Mouse (Mus musculus) heart, embryonic 13.5 days (tissue): ENCODE data around the gene Olfr479. TPM values are rescaled to one million over a fixed set of nuclear protein-coding genes. Genes with fewer than 3 reads are reported as not detected.
"Not testable (repeated sequence)": the region's sequence is repeated elsewhere in the genome, so short reads cannot be mapped to it uniquely, and the experiment has no call there.

Experiments
- ATAC-seq: fragments of 200-750 bp; cut with Nextera tagmentation; 2 replicates; pipeline ENCODE4 v1.8.0; 2017; ENCODE audit warnings: moderate TSS enrichment; ENCODE audit not compliant: insufficient number of reproducible peaks, low FRiP score, low TSS enrichment; ENCODE audit errors: extremely low read depth
- H3K27ac ChIP-seq: fragments of 300-500 bp; sonication (generic); replicated peaks from 2 replicates; pipeline ENCODE4 v1.5.1; 2015; ENCODE audit warnings: moderate library complexity, mild to moderate bottlenecking, inconsistent platforms
- H3K27me3 ChIP-seq: fragments of 300-500 bp; sonication (generic); replicated peaks from 2 replicates; pipeline ENCODE4 v1.6.1; 2015; ENCODE audit warnings: mild to moderate bottlenecking, inconsistent platforms
- H3K36me3 ChIP-seq: fragments of 300-500 bp; sonication (generic); 2 replicates; pipeline ENCODE4 v1.6.1; 2015; ENCODE audit warnings: mild to moderate bottlenecking, inconsistent platforms
- H3K4me1 ChIP-seq: fragments of 300-500 bp; sonication (generic); 2 replicates; pipeline ENCODE4 v1.6.1; 2015; ENCODE audit warnings: inconsistent platforms
- H3K4me2 ChIP-seq: fragments of 300-500 bp; sonication (generic); 2 replicates; pipeline ENCODE4 v1.6.1; 2015; ENCODE audit warnings: inconsistent platforms, mild to moderate bottlenecking, moderate library complexity
- H3K4me3 ChIP-seq: fragments of 300-500 bp; sonication (generic); 2 replicates; pipeline ENCODE4 v1.5.1; 2015; ENCODE audit warnings: moderate library complexity, mild to moderate bottlenecking, inconsistent platforms
- H3K9ac ChIP-seq: fragments of 300-500 bp; sonication (generic); 2 replicates; pipeline ENCODE4 v1.6.1; 2015; ENCODE audit warnings: inconsistent platforms, mild to moderate bottlenecking, moderate library complexity
- H3K9me3 ChIP-seq: fragments of 300-500 bp; sonication (generic); 2 replicates; pipeline ENCODE4 v1.6.1; 2016; ENCODE audit warnings: inconsistent platforms
- WGBS: fragments of 180-500 bp; shearing (Covaris S2); methylation state at CpG from one replicate; pipeline ENCODE4 v1.1.7; 2015; ENCODE audit warnings: mixed read lengths; 5-methylcytosine and 5-hydroxymethylcytosine counted together
- polyA plus RNA-seq: library from polyadenylated mRNA; unstranded; fragments of >200 nt; fragmentation: Nextera tagmentation; extraction: Ambion mirVana; gene quantifications from 2 replicates; pipeline ENCODE4 v1.2.1, GENCODE M21; 2015

Gene Olfr479
- polyA plus RNA-seq = not detected in 2 replicates

- Histone ChIP-seq H3K4me2 (no peak within 1 kb of the TSS), H3K9ac (no peak within 1 kb of the TSS), H3K4me1 (no peaks in the 10 kb centered on the region), H3K27ac (no peak within 1 kb of the TSS), H3K9me3 (no peaks in the 10 kb centered on the region), H3K4me3 (no peak within 1 kb of the TSS), H3K27me3 (no peaks in the 10 kb centered on the region), H3K36me3 (no peaks in the 10 kb centered on the region)
- WGBS = 75% methylated on average over 2 of the region's 2 CpGs
- no peak for ATAC-seq
Measured at GRCm38 (mm10) chr7:108050393-108050792, at the start of gene Olfr479. TSS of gene Olfr479 (plus strand) at chr7:108050693.

GRCm38 (mm10) chr7:108014256-108014655 lies 36.2 kb upstream of the Olfr479 start:
- H3K27me3 ChIP-seq, H3K36me3 ChIP-seq, H3K4me3 ChIP-seq, ATAC-seq, H3K9ac ChIP-seq, H3K27ac ChIP-seq, H3K9me3 ChIP-seq, H3K4me2 ChIP-seq, H3K4me1 ChIP-seq: not testable (repeated sequence)

- no peak within 1 kb of the TSS for H3K4me2 ChIP-seq
- no peak for ATAC-seq
- no peaks in the 10 kb centered on the region for H3K27me3 ChIP-seq
- H3K9me3 ChIP-seq = peaks cover 12% of the 10 kb centered on the region
- H3K4me3 ChIP-seq = no peak within 1 kb of the TSS
- no peak within 1 kb of the TSS for H3K9ac ChIP-seq
- H3K4me1 ChIP-seq = no peaks in the 10 kb centered on the region
- no peaks in the 10 kb centered on the region for H3K36me3 ChIP-seq
- no peak within 1 kb of the TSS for H3K27ac ChIP-seq
- WGBS = 60% methylated on average over 3 of the region's 3 CpGs
Measured at GRCm38 (mm10) chr7:108033889-108034288, 16.6 kb upstream of the Olfr479 start, which contains the start of gene Olfr478. TSS of gene Olfr478 (minus strand) at chr7:108033989.

GRCm38 (mm10) chr7:108067246-108067645 lies 16.8 kb downstream of the Olfr479 start, which contains the start of gene Olfr480:
TSS of gene Olfr480 (minus strand) at chr7:108067346.
- no peak within 1 kb of the TSS for H3K9ac ChIP-seq
- peaks cover 11% of the 10 kb centered on the region for H3K9me3 ChIP-seq
- 60% methylated on average over 1 of the region's 1 CpGs for WGBS
- H3K4me2 ChIP-seq = no peak within 1 kb of the TSS
- H3K27me3 ChIP-seq = no peaks in the 10 kb centered on the region
- H3K36me3 ChIP-seq = no peaks in the 10 kb centered on the region
- H3K27ac ChIP-seq = no peak within 1 kb of the TSS
- no peak for ATAC-seq
- no peak within 1 kb of the TSS for H3K4me3 ChIP-seq
- H3K4me1 ChIP-seq = no peaks in the 10 kb centered on the region

- ATAC-seq = no peak
- Histone ChIP-seq H3K4me3 (no peak within 1 kb of the TSS), H3K9ac (no peak within 1 kb of the TSS), H3K27me3 (no peaks in the 10 kb centered on the region), H3K4me1 (no peaks in the 10 kb centered on the region), H3K27ac (no peak within 1 kb of the TSS), H3K9me3 (peaks cover 4% of the 10 kb centered on the region; the same call in 1 of the 2 replicates), H3K36me3 (no peaks in the 10 kb centered on the region), H3K4me2 (no peak within 1 kb of the TSS)
Measured at GRCm38 (mm10) chr7:108079555-108079954, 29.1 kb downstream of the Olfr479 start, which contains the start of gene Olfr481. TSS of gene Olfr481 (plus strand) at chr7:108079855.

GRCm38 (mm10) chr7:108097486-108097885 lies 47.0 kb downstream of the Olfr479 start, which contains the start of gene Olfr482:
TSS of gene Olfr482 (minus strand) at chr7:108097586.
- Histone ChIP-seq H3K36me3 (no peaks in the 10 kb centered on the region), H3K9me3 (no peaks in the 10 kb centered on the region), H3K27me3 (no peaks in the 10 kb centered on the region), H3K4me2 (no peak within 1 kb of the TSS), H3K4me1 (no peaks in the 10 kb centered on the region), H3K9ac (no peak within 1 kb of the TSS), H3K4me3 (no peak within 1 kb of the TSS), H3K27ac (no peak within 1 kb of the TSS)
- ATAC-seq = no peak
- whole genome bisulfite sequencing = 64% methylated on average over 1 of the region's 1 CpGs

- H3K4me2 ChIP-seq = no peak within 1 kb of the TSS
- H3K9me3 ChIP-seq = no peaks in the 10 kb centered on the region
- no peaks in the 10 kb centered on the region for H3K27me3 ChIP-seq
- no peaks in the 10 kb centered on the region for H3K36me3 ChIP-seq
- H3K9ac ChIP-seq = no peak within 1 kb of the TSS
- H3K4me1 ChIP-seq = no peaks in the 10 kb centered on the region
- ATAC-seq = no peak
- WGBS = 67% methylated on average over 1 of the region's 1 CpGs
- H3K4me3 ChIP-seq = no peak within 1 kb of the TSS
- no peak within 1 kb of the TSS for H3K27ac ChIP-seq
Measured at GRCm38 (mm10) chr7:108100549-108100948, 50.1 kb downstream of the Olfr479 start, which contains the start of gene Olfr483. TSS of gene Olfr483 (plus strand) at chr7:108100849.

Other genes with a start within 250 kb of the Olfr479 start
- gene Ovch2, start 249.5 kb upstream of the Olfr479 start, polyA plus RNA-seq = not detected in 2 replicates
- not detected in 2 replicates for gene Olfr467, start 238.4 kb upstream of the Olfr479 start, polyA plus RNA-seq
- not detected in 2 replicates for gene Olfr469, start 225.2 kb upstream of the Olfr479 start, polyA plus RNA-seq
- not detected in 2 replicates for gene Olfr470, start 203.2 kb upstream of the Olfr479 start, polyA plus RNA-seq
- gene Olfr472, start 152.8 kb upstream of the Olfr479 start, polyA plus RNA-seq = not detected in 2 replicates
- not detected in 2 replicates for gene Olfr473, start 120.2 kb upstream of the Olfr479 start, polyA plus RNA-seq
- gene Olfr474, start 96.0 kb upstream of the Olfr479 start, polyA plus RNA-seq = not detected in 2 replicates
- not detected in 2 replicates for gene Olfr476, start 85.9 kb upstream of the Olfr479 start, polyA plus RNA-seq
- not detected in 2 replicates for gene Olfr477, start 64.0 kb upstream of the Olfr479 start, polyA plus RNA-seq
- gene Olfr478, start 16.7 kb upstream of the Olfr479 start, polyA plus RNA-seq = not detected in 2 replicates
- not detected in 2 replicates for gene Olfr480, start 16.7 kb downstream of the Olfr479 start, polyA plus RNA-seq
- not detected in 2 replicates for gene Olfr481, start 29.2 kb downstream of the Olfr479 start, polyA plus RNA-seq
- not detected in 2 replicates for gene Olfr482, start 46.9 kb downstream of the Olfr479 start, polyA plus RNA-seq
- gene Olfr483, start 50.2 kb downstream of the Olfr479 start, polyA plus RNA-seq = not detected in 2 replicates
- not detected in 2 replicates for gene Olfr484, start 76.8 kb downstream of the Olfr479 start, polyA plus RNA-seq
- not detected in 2 replicates for gene Olfr485, start 109.2 kb downstream of the Olfr479 start, polyA plus RNA-seq
- not detected in 2 replicates for gene Olfr486, start 122.0 kb downstream of the Olfr479 start, polyA plus RNA-seq
- gene Olfr487, start 163.9 kb downstream of the Olfr479 start, polyA plus RNA-seq = not detected in 2 replicates
- not detected in 2 replicates for gene Olfr488, start 207.7 kb downstream of the Olfr479 start, polyA plus RNA-seq
- gene Olfr490, start 238.2 kb downstream of the Olfr479 start, polyA plus RNA-seq = not detected in 2 replicates